Mouse (Mus musculus): Measurements from ENCODE around the gene Gria1. TPM values are rescaled to one million over a fixed set of nuclear protein-coding genes. Genes with fewer than 3 reads are reported as not detected.

The Gria1 gene
- polyA plus RNA-seq, 1 experiment from 2014 or later = 62.5 TPM

DNA sequence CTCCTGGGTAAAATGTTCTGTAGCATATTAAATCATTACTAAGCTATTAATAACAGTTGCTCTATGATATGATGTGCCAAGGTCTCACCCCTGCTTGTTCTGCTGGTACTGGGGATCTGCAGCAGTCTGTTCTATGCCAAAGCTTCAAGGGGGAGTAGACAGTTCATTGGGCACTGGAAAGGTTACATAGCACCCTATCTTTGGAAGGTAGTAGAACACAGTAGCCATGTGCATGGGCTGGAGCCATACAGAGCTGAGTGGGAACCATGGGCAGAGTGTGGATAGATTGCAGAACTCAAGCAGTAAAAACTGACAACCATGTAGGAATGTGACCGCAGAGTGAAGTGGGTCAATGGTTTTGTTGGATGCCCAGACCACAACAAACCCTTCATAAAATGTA is 295.7 kb downstream of the Gria1 start:
- WGBS = 96% methylated on average over 1 of the region's 1 CpGs
- H3K4me2 ChIP-seq (ENCODE audit: low read length) = no peak overlapping the region
- H3K9ac ChIP-seq (ENCODE audit: low read depth, low read length) = no peak overlapping the region
- no peak for ATAC-seq
- no peaks in the 10 kb centered on the region for H3K27me3 ChIP-seq (ENCODE audit: control insufficient read depth, insufficient read depth, low read depth, low read length)
- H3K4me3 ChIP-seq (ENCODE audit: low read depth, low read length) = no peak overlapping the region
- no peaks in the 10 kb centered on the region; the same call in 1 of the 2 replicates for H3K9me3 ChIP-seq (replicated peaks; ENCODE audit: control insufficient read depth, low read length, poor library complexity, severe bottlenecking)
- no peak overlapping the region for H3K27ac ChIP-seq (ENCODE audit: low read length)
- H3K4me1 ChIP-seq (ENCODE audit: control insufficient read depth, insufficient read depth, low read length) = no peaks in the 10 kb centered on the region
- 0 out of 2 replicates have a peak, but pooled peaks cover 2% of the 10 kb centered on the region for H3K36me3 ChIP-seq (ENCODE audit: control insufficient read depth, insufficient read depth, low read length)

DNA sequence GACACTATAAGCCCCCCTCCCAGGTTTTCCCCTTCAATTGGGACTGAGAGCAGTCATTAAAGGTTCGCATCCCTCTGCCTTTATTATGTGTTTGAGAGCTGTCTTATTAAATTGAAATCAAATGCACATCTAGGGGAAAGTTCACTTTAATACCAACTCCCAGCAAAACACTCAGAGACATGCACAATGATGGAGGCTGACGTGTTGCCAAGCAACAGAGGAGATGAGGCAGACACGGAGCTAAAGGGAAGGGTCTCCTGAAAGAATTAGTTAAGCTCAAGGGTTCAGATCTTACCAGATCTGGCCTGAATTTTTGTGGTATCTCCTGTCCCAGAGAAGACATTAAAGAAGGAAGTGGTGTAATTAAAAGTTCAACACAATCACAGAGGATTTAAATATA is 305.9 kb downstream of the Gria1 start:
- WGBS = 21% methylated on average over 3 of the region's 3 CpGs
- H3K4me3 ChIP-seq (ENCODE audit: low read depth, low read length) = no peak overlapping the region
- H3K4me1 ChIP-seq (ENCODE audit: control insufficient read depth, insufficient read depth, low read length) = peaks cover 10% of the 10 kb centered on the region
- no peaks in the 10 kb centered on the region for H3K9me3 ChIP-seq (replicated peaks; ENCODE audit: control insufficient read depth, low read length, poor library complexity, severe bottlenecking)
- H3K27ac ChIP-seq (ENCODE audit: low read length) = peak overlapping the region; percentile 12; the same call in 1 of the 2 replicates
- H3K27me3 ChIP-seq (ENCODE audit: control insufficient read depth, insufficient read depth, low read depth, low read length) = no peaks in the 10 kb centered on the region
- H3K36me3 ChIP-seq (ENCODE audit: control insufficient read depth, insufficient read depth, low read length) = no peaks in the 10 kb centered on the region
- ATAC-seq = peak; percentile 75
- 0 out of 2 replicates have a peak overlapping the region, but pooled peaks have one; percentile 4 for H3K4me2 ChIP-seq (ENCODE audit: low read length)
- H3K9ac ChIP-seq (ENCODE audit: low read depth, low read length) = no peak overlapping the region

- peak; percentile 70 for ATAC-seq
- Histone ChIP-seq H3K4me3 (ENCODE audit: low read depth, low read length) (no peak overlapping the region), H3K9me3 (replicated peaks; ENCODE audit: control insufficient read depth, low read length, poor library complexity, severe bottlenecking) (no peaks in the 10 kb centered on the region), H3K4me2 (ENCODE audit: low read length) (0 out of 2 replicates have a peak overlapping the region, but pooled peaks have one; percentile 4), H3K4me1 (ENCODE audit: control insufficient read depth, insufficient read depth, low read length) (peaks cover 10% of the 10 kb centered on the region), H3K36me3 (ENCODE audit: control insufficient read depth, insufficient read depth, low read length) (no peaks in the 10 kb centered on the region), H3K27me3 (ENCODE audit: control insufficient read depth, insufficient read depth, low read depth, low read length) (no peaks in the 10 kb centered on the region), H3K27ac (ENCODE audit: low read length) (peak overlapping the region; percentile 12; the same call in 1 of the 2 replicates), H3K9ac (ENCODE audit: low read depth, low read length) (no peak overlapping the region)
- WGBS = 65% methylated on average over 13 of the region's 13 CpGs
These were observed 306.3 kb downstream of the Gria1 start for GRCm38 (mm10) chr11:57317478-57317877.

GRCm38 (mm10) chr11:57319374-57319773 is 308.2 kb downstream of the Gria1 start:
- no peak overlapping the region for H3K9ac ChIP-seq (ENCODE audit: low read depth, low read length)
- H3K27me3 ChIP-seq (ENCODE audit: control insufficient read depth, insufficient read depth, low read depth, low read length) = no peaks in the 10 kb centered on the region
- no peaks in the 10 kb centered on the region for H3K9me3 ChIP-seq (replicated peaks; ENCODE audit: control insufficient read depth, low read length, poor library complexity, severe bottlenecking)
- peaks cover 10% of the 10 kb centered on the region for H3K4me1 ChIP-seq (ENCODE audit: control insufficient read depth, insufficient read depth, low read length)
- ATAC-seq = no peak
- H3K27ac ChIP-seq (ENCODE audit: low read length) = no peak overlapping the region
- H3K36me3 ChIP-seq (ENCODE audit: control insufficient read depth, insufficient read depth, low read length) = no peaks in the 10 kb centered on the region
- H3K4me2 ChIP-seq (ENCODE audit: low read length) = no peak overlapping the region
- WGBS = 94% methylated on average over 3 of the region's 3 CpGs
- H3K4me3 ChIP-seq (ENCODE audit: low read depth, low read length) = no peak overlapping the region

DNA sequence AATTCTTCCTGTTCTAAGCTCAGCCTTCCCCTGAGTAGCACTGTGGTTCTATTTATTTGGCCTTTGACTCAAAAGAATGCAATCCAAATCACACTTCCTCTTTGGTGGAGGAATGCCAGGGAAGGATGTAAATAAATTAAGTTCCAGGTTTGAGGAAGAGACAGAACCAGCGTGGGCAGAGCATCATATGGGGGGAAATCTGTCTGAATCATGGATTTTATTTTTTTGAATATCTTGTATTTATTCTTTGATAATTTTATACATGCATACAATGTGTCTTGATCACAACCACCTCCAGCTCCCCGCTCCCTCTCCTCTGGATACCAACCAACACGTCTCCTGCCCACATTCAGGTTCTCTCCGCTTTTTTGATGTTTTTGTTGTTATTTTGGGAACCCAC is 312.9 kb downstream of the Gria1 start:
- Histone ChIP-seq H3K9ac (ENCODE audit: low read depth, low read length) (no peak overlapping the region), H3K27me3 (ENCODE audit: control insufficient read depth, insufficient read depth, low read depth, low read length) (no peaks in the 10 kb centered on the region), H3K4me2 (ENCODE audit: low read length) (no peak overlapping the region), H3K36me3 (ENCODE audit: control insufficient read depth, insufficient read depth, low read length) (no peaks in the 10 kb centered on the region), H3K4me3 (ENCODE audit: low read depth, low read length) (no peak overlapping the region), H3K4me1 (ENCODE audit: control insufficient read depth, insufficient read depth, low read length) (no peaks in the 10 kb centered on the region), H3K9me3 (replicated peaks; ENCODE audit: control insufficient read depth, low read length, poor library complexity, severe bottlenecking) (no peaks in the 10 kb centered on the region), H3K27ac (ENCODE audit: low read length) (no peak overlapping the region)
- WGBS = 87% methylated on average over 4 of the region's 4 CpGs
- ATAC-seq = no peak

Measured in midbrain, embryonic 16.5 days (tissue).